Mouse (Mus musculus) gastrocnemius, postnatal 4 days (tissue): ENCODE data around the gene Pkdrej. TPM values are rescaled to one million over a fixed set of nuclear protein-coding genes. Genes with fewer than 3 reads are reported as not detected.
"Not testable (repeated sequence)": the region's sequence is repeated elsewhere in the genome, so short reads cannot be mapped to it uniquely, and the experiment has no call there.

Experiments
- DNase-seq, 2 experiments: peaks; one replicate each; pipeline ENCODE4 v3.0.0; 2021 to 2022; ENCODE audit warnings: low spot score in 2 of 2, mixed read lengths in 2 of 2
- total RNA-seq, 2 experiments: library from RNA; stranded (reverse); gene quantifications; 2 replicates each; pipeline ENCODE4 v1.2.3; 2021

Gene Pkdrej
- total RNA-seq, 2 experiments from 2014 or later, result 0.34 to 0.39 TPM

GRCm38 (mm10) chr15:85810806-85811521 is 10.6 kb downstream of the Pkdrej start:
- peak in 1 of 2 experiments; percentile 47 for DNase-seq

- DNase-seq, result no peak
Observed at GRCm38 (mm10) chr15:85810462-85810805, 11.1 kb downstream of the Pkdrej start.

GRCm38 (mm10) chr15:85809091-85809490 is 12.4 kb downstream of the Pkdrej start:
- no peak for DNase-seq

GRCm38 (mm10) chr15:85808434-85808833 is 13.1 kb downstream of the Pkdrej start:
- no peak for DNase-seq

GRCm38 (mm10) chr15:85808031-85808430 is 13.5 kb downstream of the Pkdrej start:
- no peak for DNase-seq

GRCm38 (mm10) chr15:85807404-85807803 is 14.1 kb downstream of the Pkdrej start:
- DNase-seq, result no peak

GRCm38 (mm10) chr15:85806886-85807285 is 14.6 kb downstream of the Pkdrej start:
- no peak for DNase-seq

GRCm38 (mm10) chr15:85802931-85803330 is 18.6 kb downstream of the Pkdrej start:
- no peak for DNase-seq

GRCm38 (mm10) chr15:85798676-85799075 is 22.9 kb downstream of the Pkdrej start:
- no peak for DNase-seq

GRCm38 (mm10) chr15:85795516-85795915 is 26.0 kb downstream of the Pkdrej start:
- DNase-seq, result no peak

GRCm38 (mm10) chr15:85792819-85793218 is 28.7 kb downstream of the Pkdrej start:
- DNase-seq, result peak in 1 of 2 experiments; percentile 59

- DNase-seq, result no peak
Observed at GRCm38 (mm10) chr15:85791449-85791848, 30.1 kb downstream of the Pkdrej start.

GRCm38 (mm10) chr15:85788633-85789032 is 32.9 kb downstream of the Pkdrej start:
- no peak for DNase-seq

GRCm38 (mm10) chr15:85788051-85788450 is 33.5 kb downstream of the Pkdrej start:
- DNase-seq, result no peak

- no peak for DNase-seq
Observed at GRCm38 (mm10) chr15:85787482-85787881, 34.1 kb downstream of the Pkdrej start.

GRCm38 (mm10) chr15:85786711-85787110 is 34.8 kb downstream of the Pkdrej start:
- DNase-seq, result no peak

- no peak for DNase-seq
Observed at GRCm38 (mm10) chr15:85784341-85784740, 37.2 kb downstream of the Pkdrej start.

GRCm38 (mm10) chr15:85783146-85783545 is 38.4 kb downstream of the Pkdrej start:
- DNase-seq, result no peak

GRCm38 (mm10) chr15:85778891-85779290 is 42.6 kb downstream of the Pkdrej start:
- DNase-seq, result not testable (repeated sequence)

GRCm38 (mm10) chr15:85776771-85777170 is 44.8 kb downstream of the Pkdrej start:
- DNase-seq, result no peak

GRCm38 (mm10) chr15:85776241-85776640 is 45.3 kb downstream of the Pkdrej start:
- no peak for DNase-seq

- DNase-seq, result no peak
Observed at GRCm38 (mm10) chr15:85775001-85775400, 46.5 kb downstream of the Pkdrej start.

- DNase-seq, result no peak
Observed at GRCm38 (mm10) chr15:85774419-85774818, 47.1 kb downstream of the Pkdrej start.
